Mouse (Mus musculus): Measurements from ENCODE around the gene Zfp266. TPM values are rescaled to one million over a fixed set of nuclear protein-coding genes. Genes with fewer than 3 reads are reported as not detected.

The Zfp266 gene
- polyA plus RNA-seq, 1 experiment from 2014 or later = 114 TPM

Other genes starting within 250 kb of the Zfp266 start
- 0.19 TPM in 1 of 2 replicates, not detected in the other for gene Olfr39, start 239.1 kb downstream of the Zfp266 start, polyA plus RNA-seq (2015; fragmentation: Nextera tagmentation; extraction: Ambion mirVana)
- 0.11 and 0.12 TPM in 2 replicates for gene Olfr873, start 222.9 kb downstream of the Zfp266 start, polyA plus RNA-seq (2015; fragmentation: Nextera tagmentation; extraction: Ambion mirVana)
- not detected in 2 replicates for gene Olfr18, start 185.3 kb downstream of the Zfp266 start, polyA plus RNA-seq (2015; fragmentation: Nextera tagmentation; extraction: Ambion mirVana)
- gene Zfp560, start 136.2 kb downstream of the Zfp266 start, polyA plus RNA-seq (2015; fragmentation: Nextera tagmentation; extraction: Ambion mirVana) = 33.8 and 35.2 TPM in 2 replicates
- gene Zfp26, start 61.3 kb downstream of the Zfp266 start, polyA plus RNA-seq (2015; fragmentation: Nextera tagmentation; extraction: Ambion mirVana) = 16.3 and 17.9 TPM in 2 replicates
- 20.8 and 21.1 TPM in 2 replicates for gene Zfp426, start 28.7 kb downstream of the Zfp266 start, polyA plus RNA-seq (2015; fragmentation: Nextera tagmentation; extraction: Ambion mirVana)
- 18.0 and 20.4 TPM in 2 replicates for gene Zfp846, start 59.9 kb upstream of the Zfp266 start, polyA plus RNA-seq (2015; fragmentation: Nextera tagmentation; extraction: Ambion mirVana)
- 396 and 416 TPM in 2 replicates for gene Ubl5, start 121.5 kb upstream of the Zfp266 start, polyA plus RNA-seq (2015; fragmentation: Nextera tagmentation; extraction: Ambion mirVana)
- 18.7 and 19.8 TPM in 2 replicates for gene Fbxl12, start 123.3 kb upstream of the Zfp266 start, polyA plus RNA-seq (2015; fragmentation: Nextera tagmentation; extraction: Ambion mirVana)
- 47.7 and 49.5 TPM in 2 replicates for gene Pin1, start 130.7 kb upstream of the Zfp266 start, polyA plus RNA-seq (2015; fragmentation: Nextera tagmentation; extraction: Ambion mirVana)
- 13.4 and 13.8 TPM in 2 replicates for gene Olfm2, start 224.9 kb upstream of the Zfp266 start, polyA plus RNA-seq (2015; fragmentation: Nextera tagmentation; extraction: Ambion mirVana)

Data from embryonic facial prominence, embryonic 15.5 days (tissue).